Mouse (Mus musculus) lung, postnatal 0 days (tissue): ENCODE measurements around the gene Hoxa13.

Experiments
- CTCF ChIP-seq: IDR thresholded peaks from 2 replicates; pipeline ENCODE4 v1.5.1; 2016; ENCODE audit warnings: antibody characterized with exemption, mild to moderate bottlenecking
- EP300 ChIP-seq: IDR thresholded peaks from 2 replicates; pipeline ENCODE4 v1.6.1; 2016; ENCODE audit warnings: antibody characterized with exemption, mild to moderate bottlenecking, control low read depth

DNA sequence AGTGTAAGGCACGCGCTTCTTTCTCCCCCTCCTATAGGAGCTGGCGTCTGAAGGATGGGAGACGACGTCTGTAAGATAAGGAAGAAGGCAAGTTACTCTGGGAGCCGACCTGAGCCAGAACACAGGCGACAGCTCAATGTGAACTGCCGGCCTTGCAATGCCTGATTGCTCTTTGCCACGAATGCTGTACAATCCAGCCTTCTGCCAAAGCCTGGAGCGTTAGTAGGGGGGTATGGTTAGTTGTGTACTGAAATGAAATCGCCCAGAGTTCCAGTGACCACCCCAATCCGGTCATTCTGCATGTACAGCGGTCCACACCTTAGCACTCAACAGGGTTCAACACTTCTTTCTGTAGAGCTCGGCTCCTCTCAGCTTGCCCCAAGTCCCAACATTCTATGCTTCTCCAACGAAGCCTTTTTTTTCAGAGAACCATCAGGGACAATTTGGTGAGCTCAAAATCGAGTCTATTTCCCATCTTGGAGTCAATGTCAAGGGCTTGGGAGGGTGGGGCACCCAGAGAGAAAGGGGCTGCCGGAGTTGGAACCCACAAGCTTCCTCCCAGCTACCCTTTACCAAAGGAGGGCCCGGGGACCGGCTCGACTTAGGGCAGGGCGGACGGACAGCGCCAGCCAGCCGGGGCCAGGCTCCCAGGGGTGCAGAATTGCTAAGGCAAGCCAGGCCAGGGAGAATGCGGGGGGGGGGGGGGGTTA, 1.4 kb downstream of the Hoxa13 start:
- TF ChIP-seq CTCF, result no peak
- no peak for TF ChIP-seq EP300
